Mouse (Mus musculus) yolk sac, embryonic 10.5 days (tissue): ENCODE measurements around the gene 4930505A04Rik.
"Not testable (repeated sequence)": the region's sequence is repeated elsewhere in the genome, so short reads cannot be mapped to it uniquely, and the experiment has no call there.

ENCODE experiments used
- DNase-seq: peaks from one replicate; pipeline ENCODE4 v3.0.0-alpha.2; 2017; ENCODE audit warnings: low spot score

4930505A04Rik gene

DNA sequence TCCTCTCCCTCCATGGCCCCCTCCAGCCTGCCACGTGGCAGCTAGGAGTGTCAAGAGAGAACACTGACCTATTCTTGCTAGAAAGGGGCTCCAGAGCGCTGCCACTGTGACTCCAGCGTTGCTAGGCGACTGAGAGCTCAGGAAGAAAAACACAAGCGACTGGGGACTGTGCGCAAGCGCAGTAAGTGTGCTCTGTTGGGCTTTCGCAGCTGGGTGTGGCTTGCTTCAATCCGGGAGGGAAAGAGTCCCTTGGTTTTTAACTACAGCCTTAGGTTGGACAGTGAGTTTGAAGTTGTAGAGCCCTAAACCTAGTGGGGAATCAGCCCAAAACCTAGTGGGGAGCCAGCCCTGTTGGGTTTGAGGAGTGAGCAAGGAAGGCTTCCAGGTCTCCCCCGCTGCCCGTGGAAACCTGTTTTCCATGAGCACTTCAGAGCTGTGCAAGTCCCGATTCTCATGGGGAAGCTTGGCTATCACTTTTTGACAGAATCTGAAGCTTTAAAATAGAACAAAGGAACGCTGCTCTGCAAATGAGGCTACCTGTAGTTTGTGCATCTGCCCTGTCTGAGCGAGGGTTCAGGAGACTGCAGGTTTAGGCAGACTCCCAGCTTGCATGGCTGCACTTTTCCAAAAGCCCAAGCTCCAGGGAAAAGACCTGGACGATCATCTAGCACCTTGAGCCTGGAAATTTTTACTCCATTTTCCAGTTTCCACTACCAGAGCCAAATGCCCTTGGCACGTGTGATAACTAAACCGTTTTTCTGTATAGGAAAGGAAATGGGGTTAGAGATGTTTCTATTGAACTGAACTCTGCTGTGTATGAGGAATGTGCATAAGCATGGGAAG is at the start of gene 4930505A04Rik:
Gene 4930505A04Rik, minus strand, starts transcription at position 77 of the 843 bp plus-strand sequence.
- peak; percentile 88 for DNase-seq

DNA sequence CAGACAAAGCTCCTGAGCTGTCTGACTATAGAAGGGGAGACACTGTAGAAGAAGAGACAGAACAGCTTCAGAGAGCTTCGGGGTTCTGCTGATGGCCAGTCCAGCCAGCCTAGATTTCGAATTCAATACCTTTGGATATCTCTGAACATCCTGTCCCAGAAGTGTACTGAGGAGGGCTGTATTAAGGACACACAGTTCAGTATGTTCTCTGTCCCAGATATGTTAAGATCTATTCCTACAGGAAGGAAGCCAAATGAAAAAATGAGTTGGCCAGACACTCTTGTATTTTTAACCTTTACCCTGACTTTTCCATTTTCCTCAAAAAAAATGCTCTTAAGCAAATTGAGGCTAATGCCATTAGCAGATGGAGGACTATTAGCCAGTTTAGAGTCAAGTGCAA is 45.5 kb upstream of the 4930505A04Rik start:
- no peak for DNase-seq

- no peak for DNase-seq
These were observed 36.6 kb upstream of the 4930505A04Rik start for GRCm38 (mm10) chr11:30508178-30508577.

DNA sequence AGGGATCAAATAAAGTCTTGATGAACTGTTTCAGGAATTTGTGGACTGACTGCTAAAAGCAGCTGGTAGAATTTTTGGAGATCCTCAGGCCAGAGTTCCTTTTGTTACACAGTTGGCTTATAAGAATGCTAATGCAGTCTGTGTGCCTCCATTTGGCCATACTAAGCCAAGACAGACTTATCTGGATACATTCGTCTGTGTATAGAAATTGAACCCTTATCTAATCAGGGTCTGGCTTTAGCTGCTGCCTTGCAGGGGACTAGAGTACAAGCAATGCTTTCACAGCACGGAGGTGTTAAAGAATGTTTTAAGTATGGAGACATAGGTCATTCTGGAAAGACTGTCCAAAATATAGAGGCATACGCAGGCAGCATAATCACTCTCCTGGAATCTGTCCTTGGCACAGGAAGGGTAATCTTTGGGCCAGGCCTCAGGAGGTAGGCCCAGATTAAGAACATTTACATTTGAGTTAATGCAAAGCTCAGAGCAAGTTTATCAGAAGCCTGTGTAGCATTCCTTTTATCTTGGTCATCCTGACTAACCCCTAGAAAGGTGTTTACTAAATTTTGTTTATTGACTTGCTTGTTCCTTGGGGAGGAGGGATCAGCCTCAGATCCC is 27.2 kb upstream of the 4930505A04Rik start:
- DNase-seq, result no peak

DNA sequence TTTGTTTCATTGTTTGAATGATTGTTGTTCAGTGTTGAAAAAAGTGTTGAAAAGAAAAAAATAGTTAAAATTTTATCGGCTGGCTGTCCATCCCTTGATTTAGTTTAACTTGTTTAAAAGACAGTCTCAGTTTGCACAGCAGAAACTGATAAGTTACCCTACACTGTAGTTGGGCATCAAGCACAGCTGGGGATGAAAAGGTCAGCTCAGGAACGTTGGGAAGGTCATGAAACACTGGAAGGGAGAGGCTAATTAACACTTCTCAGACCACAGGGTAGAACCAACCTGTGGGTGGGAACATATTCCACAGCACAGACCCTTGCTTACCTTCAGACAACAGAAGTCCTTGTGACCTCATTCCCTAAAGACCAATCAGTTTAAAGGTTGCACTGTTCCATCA is 25.5 kb upstream of the 4930505A04Rik start:
- DNase-seq, result no peak

DNA sequence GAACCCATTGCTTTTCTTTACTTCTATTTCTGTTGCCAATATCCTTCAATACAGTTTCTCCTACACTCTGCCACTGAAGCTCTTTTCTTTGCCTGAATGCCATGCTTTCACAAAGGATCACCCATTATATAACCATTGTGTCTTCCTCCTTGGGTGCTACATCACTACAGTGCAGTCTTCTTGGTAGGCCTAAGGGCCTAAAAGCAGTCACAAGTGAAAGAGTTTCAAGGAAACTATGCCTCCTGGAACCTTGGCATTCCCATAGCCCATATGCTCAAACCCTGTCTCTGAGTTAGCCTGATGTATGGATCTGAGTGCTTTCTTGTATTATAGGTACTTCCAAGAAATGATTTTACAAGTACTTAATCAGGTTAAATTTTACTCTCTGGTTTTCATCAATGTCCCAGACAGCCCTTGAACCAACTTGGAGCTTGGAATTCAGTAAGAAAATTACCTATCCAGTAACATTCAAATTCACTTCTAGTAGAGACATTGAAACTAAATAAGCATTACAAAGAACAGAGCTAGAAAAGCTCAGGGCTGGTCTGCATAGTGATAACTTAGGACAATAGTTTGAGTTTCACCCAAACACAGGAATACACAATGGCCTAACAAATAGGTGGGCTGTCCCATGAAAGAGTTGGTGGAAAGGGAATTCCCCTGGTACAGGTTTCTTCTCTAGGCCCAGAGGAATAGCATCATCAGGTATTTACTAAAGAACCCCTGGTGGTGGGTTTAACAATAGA is 20.1 kb upstream of the 4930505A04Rik start:
- no peak for DNase-seq

DNA sequence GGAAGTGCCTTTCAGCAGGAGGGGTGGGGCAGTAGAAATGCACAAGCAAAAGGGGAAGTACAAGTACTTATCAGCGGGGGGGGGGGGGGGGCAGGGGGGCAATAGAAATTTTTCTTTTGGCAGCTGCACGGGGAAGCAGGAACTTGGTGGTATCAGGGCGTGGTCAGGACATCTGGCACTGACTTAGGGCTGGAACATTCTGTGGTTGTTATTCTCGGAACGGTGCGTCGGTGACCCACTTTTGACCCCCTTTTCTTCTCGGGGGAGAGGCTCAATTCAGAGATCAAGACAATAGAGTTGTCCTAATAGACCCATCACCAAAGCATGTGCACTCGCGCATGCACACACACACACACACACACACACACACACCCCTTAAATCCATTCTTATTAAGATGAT is 16.6 kb upstream of the 4930505A04Rik start:
- DNase-seq, result no peak

- DNase-seq, result no peak
These were observed 11.7 kb upstream of the 4930505A04Rik start for GRCm38 (mm10) chr11:30483286-30483685.

DNA sequence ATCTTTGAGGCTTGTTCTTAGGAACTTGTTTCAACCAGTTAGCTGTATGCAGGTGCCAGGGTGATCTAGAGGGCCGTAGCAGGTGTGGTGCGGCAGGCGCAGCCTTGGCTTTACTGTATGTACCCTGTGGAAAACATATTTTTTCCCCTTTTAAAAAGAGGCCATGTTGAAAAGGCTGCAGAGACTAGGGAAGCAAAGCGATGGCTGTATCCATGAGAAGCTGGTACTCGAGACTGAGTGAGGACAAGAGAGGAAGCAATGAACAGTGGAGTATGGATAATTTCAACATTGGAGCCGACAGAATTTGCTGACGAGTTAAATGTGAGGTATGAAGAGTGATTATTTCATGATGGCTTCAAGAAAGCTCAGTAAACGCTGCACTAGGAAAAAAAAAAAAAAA is 440 bp downstream of the 4930505A04Rik start:
- no peak for DNase-seq

GRCm38 (mm10) chr11:30454331-30454730 is 17.3 kb downstream of the 4930505A04Rik start:
- DNase-seq, result no peak

GRCm38 (mm10) chr11:30448126-30448525 is 23.5 kb downstream of the 4930505A04Rik start:
- DNase-seq, result no peak

DNA sequence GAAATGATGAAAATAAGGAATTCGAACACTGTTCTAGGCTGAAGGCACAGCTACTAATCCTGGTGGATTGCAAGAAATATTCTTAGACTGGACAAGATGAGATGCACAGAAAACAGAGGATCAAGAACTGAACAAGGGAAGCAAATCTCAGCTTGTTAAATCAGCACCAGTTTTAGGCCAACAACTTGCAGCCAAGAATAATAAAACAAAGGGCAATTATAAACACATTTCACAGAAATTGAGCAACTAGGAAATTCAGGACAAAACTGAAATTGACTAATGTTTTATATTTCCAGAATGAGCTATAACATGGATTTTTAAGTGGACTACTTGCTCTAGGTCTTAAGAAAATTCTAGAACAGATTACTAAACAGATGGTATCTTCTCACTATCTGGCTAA is 24.1 kb downstream of the 4930505A04Rik start:
- no peak for DNase-seq

GRCm38 (mm10) chr11:30444192-30444905 is 27.3 kb downstream of the 4930505A04Rik start:
- DNase-seq, result not testable (repeated sequence)

DNA sequence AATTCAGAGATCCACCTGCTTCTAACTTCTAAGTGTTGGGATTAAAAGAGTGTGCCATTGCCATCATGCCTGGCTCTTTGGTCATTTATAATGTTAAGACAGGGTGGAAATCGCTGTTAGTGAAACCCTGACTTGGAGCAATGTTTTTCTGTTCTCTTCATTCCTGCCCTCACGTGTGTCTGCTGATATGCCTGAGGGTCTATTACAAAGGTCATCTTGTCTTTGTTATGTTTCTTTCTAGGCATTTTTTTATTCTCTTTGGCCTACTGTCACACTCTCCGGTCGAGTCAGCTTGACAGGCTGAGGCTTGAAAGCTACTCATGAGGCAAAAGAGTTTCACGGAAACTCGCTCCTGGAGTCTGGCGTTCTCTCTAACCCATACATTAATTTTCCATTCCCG is 27.9 kb downstream of the 4930505A04Rik start:
- no peak for DNase-seq

GRCm38 (mm10) chr11:30433256-30433950 is 38.2 kb downstream of the 4930505A04Rik start:
- no peak for DNase-seq

DNA sequence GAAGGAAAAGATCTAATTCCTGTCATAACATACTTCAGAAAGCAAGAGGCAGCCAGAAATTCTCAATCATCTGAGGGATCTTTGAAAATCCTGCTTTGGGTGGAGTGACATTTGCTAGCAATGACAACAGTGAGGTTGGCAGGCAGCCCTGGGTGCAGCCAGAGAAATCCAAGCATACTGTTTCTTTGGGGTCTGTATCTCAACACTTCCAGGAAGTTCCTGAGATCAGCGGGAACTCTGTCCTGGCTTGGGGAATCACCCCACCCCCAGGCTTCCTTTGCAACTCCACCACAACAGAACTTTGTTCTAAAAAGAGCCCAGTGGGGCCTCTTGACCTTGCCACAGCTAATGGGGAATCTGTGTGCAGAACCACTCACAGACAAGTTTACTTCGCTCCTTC is 66.0 kb downstream of the 4930505A04Rik start:
- DNase-seq, result peak; percentile 7

GRCm38 (mm10) chr11:30404619-30405200 is 66.9 kb downstream of the 4930505A04Rik start:
- DNase-seq, result no peak

- no peak for DNase-seq
These were observed 77.3 kb downstream of the 4930505A04Rik start for GRCm38 (mm10) chr11:30394351-30394750.

DNA sequence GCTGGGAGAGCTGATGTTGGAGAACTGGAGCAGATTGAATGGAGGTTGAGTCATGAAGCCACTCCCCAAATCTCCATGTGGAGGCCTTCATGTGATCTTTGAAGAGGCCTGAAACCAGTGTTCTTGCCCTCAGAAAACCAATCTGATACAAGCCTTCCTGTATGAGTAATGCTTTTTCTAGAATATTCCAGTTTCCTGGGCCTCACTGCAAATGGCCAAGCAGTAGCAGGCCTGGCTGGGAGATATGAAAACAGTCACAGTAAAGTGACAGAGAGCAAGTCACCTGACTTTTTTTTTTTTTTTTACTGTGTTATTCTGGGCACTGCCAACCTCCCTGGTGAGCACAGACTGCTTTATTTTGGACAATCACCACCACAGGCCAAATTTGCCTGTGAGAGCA is 88.6 kb downstream of the 4930505A04Rik start:
- no peak for DNase-seq
